Mouse (Mus musculus): ENCODE results near the gene Cpeb2. TPM values are rescaled to one million over a fixed set of nuclear protein-coding genes. Genes with fewer than 3 reads are reported as not detected.

Gene Cpeb2
- polyA plus RNA-seq, 1 experiment from 2014 or later: 2.7 TPM

GRCm38 (mm10) chr5:43300979-43301378 lies 68.0 kb downstream of the Cpeb2 start:
- H3K9me3 ChIP-seq (replicated peaks; ENCODE audit: low read length): no peaks in the 10 kb centered on the region
- 53% methylated on average over 3 of the region's 3 CpGs for WGBS
- no peak overlapping the region for H3K4me3 ChIP-seq (replicated peaks; ENCODE audit: low read depth, low read length)
- ATAC-seq (replicated peaks; ENCODE audit: low FRiP score, low read depth) (no peak), DNase-seq (ENCODE audit: low spot score) (no peak)
- H3K4me1 ChIP-seq (replicated peaks; ENCODE audit: insufficient read depth, low read length): no peaks in the 10 kb centered on the region
- no peak for TF ChIP-seq CTCF (IDR thresholded peaks at IDR 0.05; ENCODE audit: low read depth)
- no peak overlapping the region for H3K9ac ChIP-seq (ENCODE audit: low read depth, low read length)
- no peak overlapping the region for H3K4me2 ChIP-seq (ENCODE audit: low read length)
- no peaks in the 10 kb centered on the region for H3K27me3 ChIP-seq (ENCODE audit: insufficient read depth, low read length)
- no peak overlapping the region for H3K27ac ChIP-seq
- no peaks in the 10 kb centered on the region for H3K36me3 ChIP-seq (ENCODE audit: insufficient read depth, low read length)

GRCm38 (mm10) chr5:43303504-43303903 lies 70.5 kb downstream of the Cpeb2 start:
- no peaks in the 10 kb centered on the region for H3K4me1 ChIP-seq (replicated peaks; ENCODE audit: insufficient read depth, low read length)
- no peak overlapping the region for H3K9ac ChIP-seq (ENCODE audit: low read depth, low read length)
- H3K4me3 ChIP-seq (replicated peaks; ENCODE audit: low read depth, low read length): no peak overlapping the region
- no peaks in the 10 kb centered on the region for H3K27me3 ChIP-seq (ENCODE audit: insufficient read depth, low read length)
- DNase-seq (ENCODE audit: low spot score) (no peak), ATAC-seq (replicated peaks; ENCODE audit: low FRiP score, low read depth) (no peak)
- no peak overlapping the region for H3K27ac ChIP-seq
- no peak for TF ChIP-seq CTCF (IDR thresholded peaks at IDR 0.05; ENCODE audit: low read depth)
- no peaks in the 10 kb centered on the region for H3K9me3 ChIP-seq (replicated peaks; ENCODE audit: low read length)
- no peak overlapping the region for H3K4me2 ChIP-seq (ENCODE audit: low read length)
- no peaks in the 10 kb centered on the region for H3K36me3 ChIP-seq (ENCODE audit: insufficient read depth, low read length)
- 73% methylated on average over 1 of the region's 1 CpGs for WGBS

GRCm38 (mm10) chr5:43305449-43305848 lies 72.5 kb downstream of the Cpeb2 start:
- H3K4me1 ChIP-seq (replicated peaks; ENCODE audit: insufficient read depth, low read length): no peaks in the 10 kb centered on the region
- no peak for TF ChIP-seq CTCF (IDR thresholded peaks at IDR 0.05; ENCODE audit: low read depth)
- H3K4me2 ChIP-seq (ENCODE audit: low read length): no peak overlapping the region
- H3K9me3 ChIP-seq (replicated peaks; ENCODE audit: low read length): no peaks in the 10 kb centered on the region
- H3K4me3 ChIP-seq (replicated peaks; ENCODE audit: low read depth, low read length): no peak overlapping the region
- ATAC-seq (replicated peaks; ENCODE audit: low FRiP score, low read depth) (no peak), DNase-seq (ENCODE audit: low spot score) (no peak)
- no peak overlapping the region for H3K9ac ChIP-seq (ENCODE audit: low read depth, low read length)
- no peaks in the 10 kb centered on the region for H3K36me3 ChIP-seq (ENCODE audit: insufficient read depth, low read length)
- H3K27me3 ChIP-seq (ENCODE audit: insufficient read depth, low read length): no peaks in the 10 kb centered on the region
- 87% methylated on average over 3 of the region's 3 CpGs for WGBS
- no peak overlapping the region for H3K27ac ChIP-seq

DNA sequence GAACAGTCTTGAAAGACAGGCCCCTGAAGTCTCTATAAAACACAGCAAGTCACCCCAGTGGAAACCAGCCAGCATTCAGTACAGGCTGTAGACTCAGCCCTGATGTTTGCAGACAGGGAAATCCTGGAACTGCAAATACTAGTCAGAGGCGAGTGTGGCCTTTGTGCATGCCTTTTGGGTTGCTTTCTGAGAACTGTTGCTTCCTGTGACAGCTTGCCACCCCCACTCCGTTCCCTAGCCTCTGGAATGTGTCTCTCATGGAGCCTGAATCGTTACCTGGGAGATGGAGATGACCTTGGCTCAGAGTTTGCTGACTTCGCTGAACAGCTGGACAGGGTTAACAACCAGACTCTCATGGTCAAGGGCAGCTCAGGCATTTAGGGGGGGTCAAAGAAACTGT lies 77.0 kb downstream of the Cpeb2 start:
- H3K36me3 ChIP-seq (ENCODE audit: insufficient read depth, low read length): no peaks in the 10 kb centered on the region
- no peak overlapping the region for H3K27ac ChIP-seq
- H3K4me1 ChIP-seq (replicated peaks; ENCODE audit: insufficient read depth, low read length): no peaks in the 10 kb centered on the region
- H3K4me3 ChIP-seq (replicated peaks; ENCODE audit: low read depth, low read length): no peak overlapping the region
- TF ChIP-seq CTCF (IDR thresholded peaks at IDR 0.05; ENCODE audit: low read depth): no peak
- H3K4me2 ChIP-seq (ENCODE audit: low read length): no peak overlapping the region
- WGBS: 30% methylated on average over 4 of the region's 4 CpGs
- no peaks in the 10 kb centered on the region for H3K27me3 ChIP-seq (ENCODE audit: insufficient read depth, low read length)
- no peak for ATAC-seq (replicated peaks; ENCODE audit: low FRiP score, low read depth)
- no peaks in the 10 kb centered on the region for H3K9me3 ChIP-seq (replicated peaks; ENCODE audit: low read length)
- peak; percentile 11 for DNase-seq (ENCODE audit: low spot score)
- no peak overlapping the region for H3K9ac ChIP-seq (ENCODE audit: low read depth, low read length)

DNA sequence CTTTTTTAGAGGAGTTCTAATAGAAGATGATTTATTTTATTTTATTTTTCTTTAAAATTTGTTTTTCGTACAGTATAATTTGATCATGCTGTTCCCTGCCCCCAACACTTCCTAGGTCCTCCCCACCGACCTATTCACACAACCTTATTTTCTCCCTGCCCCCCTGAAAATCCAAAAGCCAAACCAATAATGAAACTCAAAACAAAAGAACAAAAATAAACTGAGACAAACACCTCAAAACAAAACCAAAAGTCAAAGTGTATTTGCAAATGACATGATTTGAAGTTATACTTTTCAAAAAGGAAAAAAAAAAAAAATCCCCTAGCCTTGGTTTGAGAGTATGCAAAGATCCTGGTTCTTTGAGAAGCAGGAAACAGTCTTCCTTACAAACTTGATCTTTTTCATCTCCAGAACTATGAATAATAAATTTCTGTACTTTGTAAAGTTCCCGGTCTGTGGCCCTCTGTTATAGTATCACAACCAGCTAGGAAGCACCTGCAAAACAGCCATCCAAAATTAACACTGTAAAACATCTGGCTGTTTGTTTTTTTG lies 91.4 kb downstream of the Cpeb2 start:
- H3K27ac ChIP-seq: no peak overlapping the region
- H3K9me3 ChIP-seq (replicated peaks; ENCODE audit: low read length): no peaks in the 10 kb centered on the region
- DNase-seq (ENCODE audit: low spot score) (no peak), ATAC-seq (replicated peaks; ENCODE audit: low FRiP score, low read depth) (no peak)
- no peaks in the 10 kb centered on the region for H3K27me3 ChIP-seq (ENCODE audit: insufficient read depth, low read length)
- no peak overlapping the region for H3K4me3 ChIP-seq (replicated peaks; ENCODE audit: low read depth, low read length)
- H3K4me1 ChIP-seq (replicated peaks; ENCODE audit: insufficient read depth, low read length): no peaks in the 10 kb centered on the region
- H3K9ac ChIP-seq (ENCODE audit: low read depth, low read length): no peak overlapping the region
- TF ChIP-seq CTCF (IDR thresholded peaks at IDR 0.05; ENCODE audit: low read depth): no peak
- WGBS: 86% methylated on average over 3 of the region's 3 CpGs
- no peak overlapping the region for H3K4me2 ChIP-seq (ENCODE audit: low read length)
- H3K36me3 ChIP-seq (ENCODE audit: insufficient read depth, low read length): no peaks in the 10 kb centered on the region

GRCm38 (mm10) chr5:43325561-43325960 lies 92.6 kb downstream of the Cpeb2 start:
- ATAC-seq (replicated peaks; ENCODE audit: low FRiP score, low read depth) (no peak), DNase-seq (ENCODE audit: low spot score) (no peak)
- Histone ChIP-seq H3K36me3 (ENCODE audit: insufficient read depth, low read length) (no peaks in the 10 kb centered on the region), H3K4me1 (replicated peaks; ENCODE audit: insufficient read depth, low read length) (no peaks in the 10 kb centered on the region), H3K9ac (ENCODE audit: low read depth, low read length) (no peak overlapping the region), H3K4me2 (ENCODE audit: low read length) (no peak overlapping the region), H3K27me3 (ENCODE audit: insufficient read depth, low read length) (no peaks in the 10 kb centered on the region), H3K27ac (no peak overlapping the region), H3K4me3 (replicated peaks; ENCODE audit: low read depth, low read length) (no peak overlapping the region), H3K9me3 (replicated peaks; ENCODE audit: low read length) (no peaks in the 10 kb centered on the region)
- no peak for TF ChIP-seq CTCF (IDR thresholded peaks at IDR 0.05; ENCODE audit: low read depth)
- WGBS: 69% methylated on average over 4 of the region's 4 CpGs

DNA sequence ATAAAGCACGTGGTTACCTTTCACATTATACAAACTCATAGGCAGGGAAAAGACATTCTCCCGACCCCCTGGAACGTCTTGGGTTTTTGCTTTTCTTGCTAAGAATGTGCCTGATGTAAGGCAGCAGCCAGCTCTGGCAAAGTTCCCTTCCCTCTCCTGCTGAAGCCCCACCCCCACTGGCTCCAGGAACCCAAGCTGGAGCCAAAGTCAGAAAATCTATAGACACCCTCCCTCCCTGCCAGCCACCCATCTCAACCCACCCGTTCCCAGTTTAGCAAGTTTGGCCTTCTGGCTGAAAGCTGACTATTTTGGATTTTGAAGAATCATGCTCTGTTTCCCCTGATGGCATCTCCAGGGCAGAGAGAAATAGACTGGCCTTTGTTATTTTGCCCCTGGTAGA lies 95.6 kb downstream of the Cpeb2 start:
- H3K4me1 ChIP-seq (replicated peaks; ENCODE audit: insufficient read depth, low read length): no peaks in the 10 kb centered on the region
- no peak overlapping the region for H3K27ac ChIP-seq
- H3K27me3 ChIP-seq (ENCODE audit: insufficient read depth, low read length): no peaks in the 10 kb centered on the region
- H3K4me2 ChIP-seq (ENCODE audit: low read length): no peak overlapping the region
- no peak for ATAC-seq (replicated peaks; ENCODE audit: low FRiP score, low read depth)
- 28% methylated on average over 4 of the region's 4 CpGs for WGBS
- H3K9ac ChIP-seq (ENCODE audit: low read depth, low read length): no peak overlapping the region
- no peak for TF ChIP-seq CTCF (IDR thresholded peaks at IDR 0.05; ENCODE audit: low read depth)
- no peaks in the 10 kb centered on the region for H3K36me3 ChIP-seq (ENCODE audit: insufficient read depth, low read length)
- H3K4me3 ChIP-seq (replicated peaks; ENCODE audit: low read depth, low read length): no peak overlapping the region
- DNase-seq (ENCODE audit: low spot score): no peak
- H3K9me3 ChIP-seq (replicated peaks; ENCODE audit: low read length): no peaks in the 10 kb centered on the region
